Mouse (Mus musculus) cerebellum, adult (tissue): Measurements from ENCODE around the gene Supt3.

Source experiments
- ATAC-seq: cut with Nextera tagmentation; 2 replicates; pipeline ENCODE4 v1.9.2; 2017; ENCODE audit warnings: mild to moderate bottlenecking, moderate library complexity, mixed read lengths; ENCODE audit not compliant: insufficient number of reproducible peaks, low FRiP score, low TSS enrichment

Supt3 gene

DNA sequence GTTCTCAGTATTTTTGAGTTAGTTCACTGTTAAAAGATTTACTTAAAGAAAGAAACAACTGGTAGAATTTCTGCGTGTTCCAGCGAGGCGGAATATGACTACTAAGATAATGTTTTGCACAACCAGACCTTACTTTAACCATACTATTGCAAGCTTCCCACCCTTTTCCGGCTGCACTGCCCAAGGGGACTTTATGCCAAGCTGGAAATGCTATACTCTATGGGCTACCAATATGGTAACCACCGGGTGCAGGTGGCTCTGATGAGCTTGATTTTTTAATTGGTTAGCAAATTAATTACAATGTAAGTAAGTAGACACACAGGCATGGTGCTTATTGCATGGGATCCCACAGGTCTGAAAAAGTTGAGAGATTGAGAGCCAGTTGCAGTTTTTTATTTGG is 1.2 kb downstream of the Supt3 start:
- ATAC-seq, result no peak

DNA sequence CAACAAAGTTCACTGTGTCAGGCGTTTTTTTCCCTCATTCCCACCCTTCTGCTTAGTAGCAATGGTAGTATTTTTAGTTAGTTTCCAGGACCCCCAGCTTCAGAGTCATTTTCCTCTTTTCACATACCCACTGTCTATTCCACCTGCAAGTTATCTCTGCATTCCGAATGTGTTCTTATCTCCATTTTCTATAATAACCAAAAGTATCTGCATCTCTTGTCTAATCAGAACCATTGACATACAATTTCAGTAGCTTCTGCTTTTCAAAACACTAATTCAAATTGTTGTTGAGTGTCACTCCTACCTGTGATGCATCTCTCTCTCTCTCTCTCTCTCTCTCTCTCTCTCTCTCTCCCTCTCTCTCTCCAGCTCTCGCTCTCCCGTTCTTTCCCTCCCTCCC is 3.4 kb downstream of the Supt3 start:
- ATAC-seq, result no peak

DNA sequence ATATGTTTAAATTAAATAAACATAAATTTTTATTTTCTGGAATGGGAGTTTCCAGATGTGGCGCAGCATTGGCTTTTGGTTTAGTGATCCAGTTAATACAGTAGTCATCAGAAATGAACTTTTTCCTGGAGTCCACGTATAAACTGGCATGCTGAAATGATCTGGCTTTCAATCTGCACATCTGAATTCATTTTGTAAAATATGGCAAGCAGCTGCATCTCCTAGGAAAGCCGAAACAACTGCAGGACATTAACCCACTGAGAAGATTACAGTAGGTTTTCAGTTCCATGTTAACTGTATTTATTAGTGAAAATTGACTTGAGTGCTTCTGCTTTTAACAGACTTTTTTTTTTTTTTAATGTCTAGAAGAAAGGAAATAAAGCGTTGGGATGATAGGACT is 5.4 kb downstream of the Supt3 start:
- no peak for ATAC-seq

DNA sequence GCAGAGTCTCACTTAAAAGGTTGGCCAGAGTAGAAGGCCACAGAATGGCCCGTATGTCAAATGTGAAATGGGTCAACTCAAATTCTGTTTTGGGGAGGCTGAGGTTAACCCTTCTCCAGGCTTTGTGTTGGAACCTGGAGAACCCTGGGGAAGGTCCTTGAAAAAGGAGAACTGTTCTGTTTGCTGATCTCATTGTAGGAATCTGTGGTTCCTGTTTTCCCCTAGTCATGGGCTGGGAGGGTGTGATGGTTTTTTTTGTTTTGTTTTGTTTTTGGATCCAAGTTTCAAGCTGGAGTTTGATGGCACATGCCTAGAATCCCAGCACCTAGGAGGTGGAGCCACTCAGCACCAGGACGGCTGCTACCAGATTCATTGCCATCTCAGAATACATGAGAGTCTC is 6.2 kb downstream of the Supt3 start:
- ATAC-seq, result no peak

DNA sequence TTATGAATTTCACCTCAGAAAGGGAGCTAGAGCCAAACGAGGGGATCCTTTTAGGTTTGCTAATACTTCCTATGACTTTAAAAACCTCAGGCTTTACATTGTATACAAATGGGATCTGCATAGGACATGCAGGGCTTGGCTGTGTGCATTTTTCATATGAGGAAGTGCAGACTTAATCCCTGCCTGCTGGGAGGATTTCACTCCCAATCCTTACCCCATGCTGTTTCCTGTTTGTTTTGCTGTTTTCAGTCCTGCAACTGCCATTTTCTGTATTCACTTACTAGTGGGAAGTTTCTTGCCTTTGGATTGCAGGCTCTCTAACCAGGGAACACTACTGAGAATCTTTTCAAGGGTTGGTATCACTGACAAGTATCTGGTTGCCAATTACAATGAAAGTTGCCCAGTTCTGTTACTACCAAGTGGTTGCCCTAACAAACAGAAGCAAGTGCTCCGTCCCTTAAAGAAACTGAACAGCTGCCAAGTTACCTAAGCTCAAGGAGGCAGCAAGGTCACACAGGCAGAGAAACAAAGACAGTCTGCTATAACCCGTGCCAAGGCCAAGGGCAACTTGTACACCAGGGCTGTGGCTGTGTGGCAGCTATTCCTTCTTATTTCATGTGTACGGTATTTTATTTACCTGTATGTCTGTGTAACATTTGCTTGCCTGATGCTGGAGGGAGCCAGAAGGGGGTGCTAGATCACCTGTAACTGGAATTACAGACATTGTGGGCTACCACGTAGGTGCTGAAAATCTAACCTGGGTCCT is 12.2 kb downstream of the Supt3 start:
- no peak for ATAC-seq

DNA sequence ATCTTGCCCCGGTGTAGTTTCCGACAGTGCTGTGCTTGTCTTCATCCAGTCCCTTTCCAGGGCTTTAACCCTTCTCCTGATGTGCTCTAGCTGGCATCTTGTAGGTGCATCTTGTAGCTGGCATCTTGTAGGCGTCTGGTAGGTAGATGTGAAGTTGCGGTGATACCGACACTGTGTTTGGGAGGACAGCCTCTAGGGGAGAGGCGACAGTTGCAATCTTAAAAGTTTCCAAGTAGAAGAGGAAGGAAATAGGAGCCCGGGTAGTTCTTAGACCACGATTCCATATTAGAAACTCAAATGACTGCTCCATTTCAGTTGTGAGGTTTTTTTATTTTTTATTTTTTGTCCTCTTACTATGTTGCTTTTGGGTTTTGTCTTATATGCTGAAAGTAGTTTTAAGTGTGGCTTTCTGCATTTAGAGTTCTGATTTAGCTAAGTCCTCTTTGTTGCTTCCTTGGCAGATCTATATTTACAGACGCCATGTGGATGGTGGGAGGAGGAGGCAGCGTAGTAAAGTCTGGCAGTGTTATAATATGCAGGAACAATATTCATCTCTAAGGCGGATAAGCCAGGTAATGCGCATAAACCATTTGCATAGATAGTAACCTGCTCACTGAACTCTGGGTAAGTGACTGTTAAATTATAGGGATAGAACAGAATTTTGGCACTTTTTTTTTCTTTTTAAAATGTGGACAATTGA is 15.4 kb downstream of the Supt3 start:
- ATAC-seq, result no peak

DNA sequence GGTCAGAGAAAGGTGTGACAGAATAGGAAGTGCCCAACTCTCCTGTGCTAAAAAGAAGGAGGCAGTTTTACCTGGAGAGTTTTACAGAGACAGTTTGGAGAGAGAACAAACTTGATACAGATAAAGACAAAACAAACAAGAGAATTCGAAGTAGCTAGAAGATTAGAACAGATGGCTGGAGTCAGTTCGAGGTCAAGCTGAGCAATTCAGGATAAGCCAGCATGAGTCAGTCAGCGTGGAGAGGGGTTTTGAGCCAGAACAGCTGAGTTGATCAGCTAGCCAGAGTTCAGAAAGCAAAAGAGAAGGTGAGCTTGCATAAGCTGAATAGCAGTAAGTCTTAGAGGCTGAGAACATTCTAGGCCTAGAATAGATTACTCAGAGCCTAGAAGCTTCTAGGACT is 20.4 kb downstream of the Supt3 start:
- no peak for ATAC-seq

DNA sequence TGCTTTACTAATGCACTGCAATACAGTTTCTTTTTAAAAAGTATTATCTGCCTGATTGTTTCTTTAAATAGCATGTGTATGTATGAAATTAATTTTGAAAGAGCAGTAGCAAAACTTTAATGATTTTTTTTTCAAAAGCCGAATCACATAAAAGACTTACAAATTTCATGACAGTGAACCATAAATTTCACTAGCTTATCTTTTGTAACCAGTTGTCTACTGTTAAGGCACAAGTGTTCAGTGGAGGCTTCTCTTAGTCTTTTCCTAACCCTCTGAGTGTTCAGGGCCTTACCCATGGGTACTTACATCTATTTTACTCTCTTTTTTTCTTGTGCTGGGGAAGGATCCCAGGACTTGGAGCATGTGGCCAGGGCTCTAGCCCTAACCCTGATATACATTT is 30.1 kb downstream of the Supt3 start:
- no peak for ATAC-seq

DNA sequence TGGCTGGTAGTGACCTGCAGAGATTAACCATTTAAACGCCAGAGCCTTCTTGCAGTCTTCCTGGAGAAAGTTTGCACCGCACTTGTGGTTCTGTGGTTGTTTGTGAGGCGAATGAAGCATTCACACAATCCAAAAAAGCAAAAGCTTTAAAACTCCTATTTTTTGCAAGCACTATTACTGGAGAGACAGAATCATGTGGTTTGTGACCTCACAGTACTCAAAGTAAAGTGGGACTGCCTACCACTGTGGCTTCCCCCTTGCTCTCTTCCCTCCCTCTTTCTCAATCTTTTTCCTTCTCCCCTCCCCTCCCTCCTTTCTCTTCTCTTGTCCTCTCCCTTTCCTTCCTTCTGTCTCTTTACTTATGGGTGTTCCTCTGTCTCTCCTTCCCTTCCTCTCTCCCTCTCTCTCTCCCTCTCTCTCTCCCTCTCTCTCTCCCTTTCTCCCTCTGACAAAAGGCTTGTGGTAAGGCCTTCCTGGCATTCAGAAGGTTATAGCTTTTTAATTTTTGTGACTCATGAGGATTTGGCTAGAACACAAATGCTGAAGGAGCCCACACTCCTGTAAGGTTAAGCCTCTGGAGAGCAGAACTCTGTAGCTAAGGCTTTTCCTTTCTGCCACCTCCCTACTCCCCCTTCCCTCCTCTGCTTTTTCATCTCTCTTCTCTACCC is 37.7 kb downstream of the Supt3 start, which contains the start of gene Runx2:
Gene Runx2 (minus strand): TSS at position 290 of the 668 bp plus-strand sequence.
- no peak for ATAC-seq

DNA sequence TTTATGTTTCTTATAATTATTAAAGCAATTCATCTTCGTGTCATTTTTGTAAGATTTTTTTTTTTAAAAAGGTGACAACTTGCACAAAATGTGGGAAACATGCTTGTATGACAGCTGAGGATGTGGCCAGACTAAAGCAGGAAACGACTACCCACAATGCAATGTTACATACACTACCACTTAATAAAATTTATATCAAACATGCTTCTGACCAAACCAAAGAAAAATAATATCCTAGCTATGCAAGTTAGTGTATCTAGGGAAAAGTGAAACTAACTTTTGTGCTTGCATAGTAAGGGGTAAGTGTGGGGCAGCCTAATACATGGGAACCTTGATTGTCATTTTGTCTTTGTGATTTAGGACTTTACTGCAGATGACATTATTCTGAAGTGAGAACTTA is 41.9 kb downstream of the Supt3 start:
- no peak for ATAC-seq

DNA sequence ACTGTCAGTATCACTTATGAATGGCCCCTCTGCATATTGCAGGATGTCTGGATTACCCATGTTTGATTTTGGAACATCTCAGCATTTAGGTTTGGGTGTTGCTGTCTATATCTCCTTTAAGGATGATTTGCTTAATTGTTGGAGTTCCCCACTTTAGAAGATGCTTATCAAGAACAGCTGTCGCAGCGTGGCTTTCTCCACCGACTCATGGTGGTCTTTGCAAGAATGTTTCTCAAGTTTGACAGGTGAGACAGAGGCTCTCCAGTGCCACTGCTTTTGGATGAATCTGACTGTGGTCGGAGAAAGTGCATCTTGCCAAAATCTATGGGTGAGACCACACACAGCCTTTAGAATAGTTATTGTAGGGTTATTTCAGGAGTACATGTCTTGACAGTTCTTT is 42.9 kb downstream of the Supt3 start:
- ATAC-seq, result no peak

DNA sequence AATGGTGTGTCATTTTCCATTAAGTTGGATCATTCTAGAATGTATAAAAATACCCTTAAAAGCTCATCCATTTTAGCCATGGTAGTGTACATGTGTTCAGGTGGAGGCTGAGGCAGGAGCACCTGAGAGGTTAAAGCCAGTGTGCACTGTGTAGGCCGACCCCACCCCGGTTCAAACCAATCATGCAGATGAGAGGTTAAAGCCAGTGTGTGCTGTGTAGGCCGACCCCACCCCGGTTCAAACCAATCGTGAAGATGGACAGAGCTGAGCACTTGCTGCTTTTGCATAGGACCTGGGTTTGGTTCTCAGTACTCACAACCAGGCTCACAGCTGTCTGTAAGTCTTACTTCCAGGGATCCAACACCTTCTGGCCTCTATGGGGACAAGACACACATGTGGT is 45.0 kb downstream of the Supt3 start:
- ATAC-seq, result no peak

DNA sequence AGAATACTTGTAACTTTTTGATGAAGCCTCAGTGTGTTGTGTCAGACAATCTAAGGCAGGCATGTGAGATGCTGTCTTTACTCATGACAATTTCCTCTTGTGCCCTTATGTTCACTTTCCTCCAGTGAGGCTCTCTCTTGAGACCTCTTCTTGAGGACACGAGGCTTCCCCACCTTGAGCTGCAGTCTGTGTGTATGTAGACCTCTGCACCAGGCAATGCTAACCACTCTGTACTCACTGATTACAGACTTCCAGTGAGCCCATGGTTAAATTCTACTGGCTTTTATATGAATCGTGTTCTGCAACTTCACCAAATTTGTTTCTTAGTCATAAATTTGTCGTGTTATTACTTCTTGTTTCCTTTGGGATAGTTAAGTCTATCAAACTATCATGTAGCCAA is 50.2 kb downstream of the Supt3 start:
- no peak for ATAC-seq

DNA sequence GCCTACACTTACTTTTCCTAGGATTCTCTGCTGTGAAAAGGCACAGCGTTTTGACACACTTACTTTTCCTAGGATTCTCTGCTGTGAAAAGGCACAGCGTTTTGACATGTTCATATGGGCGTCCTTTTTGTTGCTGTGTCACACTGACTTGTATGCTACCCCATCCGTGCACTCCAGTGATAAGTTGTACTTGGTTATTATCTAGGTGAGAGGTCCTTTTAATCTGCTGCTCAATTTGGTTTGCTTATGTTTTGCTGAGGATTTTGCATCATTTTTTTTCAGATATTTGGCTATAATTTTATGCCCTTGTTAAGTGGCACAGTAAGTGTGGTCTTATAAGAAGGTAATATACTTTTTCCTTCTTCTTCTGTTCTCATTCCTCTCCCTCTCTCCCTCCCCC is 51.0 kb downstream of the Supt3 start:
- ATAC-seq, result no peak

DNA sequence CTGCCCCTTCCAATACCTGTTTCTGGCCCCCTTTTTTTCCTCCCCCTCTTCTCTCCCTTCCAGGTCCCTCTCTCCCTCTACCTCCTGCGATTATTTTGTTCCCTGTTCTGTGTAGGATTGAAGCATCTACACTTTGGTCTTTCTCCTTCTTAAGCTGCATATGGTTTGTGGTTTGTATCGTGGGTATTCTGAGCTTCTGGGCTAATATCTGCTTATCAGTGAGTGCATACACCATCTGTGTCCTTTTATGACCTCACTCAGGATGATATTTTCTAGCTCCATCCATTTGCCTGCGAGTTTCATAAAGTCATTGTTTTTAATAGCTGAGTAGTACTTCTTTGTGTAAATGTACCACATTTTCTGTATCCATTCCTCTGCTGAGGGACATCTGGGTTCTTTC is 52.6 kb downstream of the Supt3 start:
- ATAC-seq, result no peak

DNA sequence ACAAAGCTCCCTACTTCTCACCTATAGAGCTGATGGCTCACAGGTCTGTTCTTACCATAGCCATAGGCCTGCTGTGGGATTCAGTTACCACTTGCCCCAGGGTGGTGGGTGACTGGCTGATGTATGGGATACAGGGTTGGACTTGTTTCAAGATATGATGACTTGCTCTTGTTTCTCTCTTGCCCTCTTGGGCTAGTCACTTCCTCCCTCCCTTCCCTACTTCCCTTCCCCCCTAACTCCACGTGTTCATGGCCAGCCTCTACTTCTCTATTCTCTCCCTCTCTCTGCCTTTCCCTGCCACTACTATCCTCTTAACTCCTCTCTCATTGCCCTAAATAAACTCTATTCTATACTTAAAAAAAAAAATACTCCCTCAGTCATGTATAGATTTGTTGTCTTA is 54.2 kb downstream of the Supt3 start:
- ATAC-seq, result no peak

DNA sequence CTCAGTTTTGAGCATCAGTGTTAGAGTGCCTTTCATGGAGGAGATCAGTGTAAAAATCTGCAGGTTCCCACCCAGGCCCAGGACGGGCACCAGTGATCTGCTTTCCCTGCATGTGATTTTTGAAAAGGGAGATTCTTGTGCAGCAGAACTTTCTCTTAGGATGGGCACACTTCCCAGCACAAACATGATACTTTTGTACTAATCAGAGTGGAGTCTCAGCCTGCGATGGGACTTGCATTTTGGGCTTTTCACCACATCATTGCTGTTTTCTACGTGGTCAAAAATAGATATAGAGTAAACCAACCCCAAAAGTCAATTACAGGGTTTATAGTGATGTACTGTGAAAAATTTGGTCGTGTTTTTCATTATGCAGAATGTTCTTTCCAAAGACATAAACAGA is 65.2 kb downstream of the Supt3 start:
- ATAC-seq, result no peak

DNA sequence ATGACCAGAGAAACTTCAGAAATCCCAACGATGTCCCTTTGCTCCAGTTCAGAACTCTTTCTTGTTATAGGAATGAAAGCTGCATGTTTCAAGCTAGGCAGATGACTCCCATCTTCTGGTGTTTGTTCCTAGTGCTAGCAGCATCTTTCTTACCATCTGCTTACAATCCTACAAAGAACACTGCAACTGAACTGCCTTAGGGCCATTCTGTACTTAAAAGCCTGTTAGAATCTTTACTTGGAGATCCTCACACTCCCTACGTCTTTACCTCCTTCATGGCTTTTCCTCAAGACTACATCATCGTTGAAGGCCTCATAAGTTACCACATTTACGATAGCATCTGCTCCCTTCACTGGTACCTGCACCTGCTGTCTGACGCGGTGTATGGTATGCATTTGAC is 86.2 kb downstream of the Supt3 start:
- ATAC-seq, result no peak

DNA sequence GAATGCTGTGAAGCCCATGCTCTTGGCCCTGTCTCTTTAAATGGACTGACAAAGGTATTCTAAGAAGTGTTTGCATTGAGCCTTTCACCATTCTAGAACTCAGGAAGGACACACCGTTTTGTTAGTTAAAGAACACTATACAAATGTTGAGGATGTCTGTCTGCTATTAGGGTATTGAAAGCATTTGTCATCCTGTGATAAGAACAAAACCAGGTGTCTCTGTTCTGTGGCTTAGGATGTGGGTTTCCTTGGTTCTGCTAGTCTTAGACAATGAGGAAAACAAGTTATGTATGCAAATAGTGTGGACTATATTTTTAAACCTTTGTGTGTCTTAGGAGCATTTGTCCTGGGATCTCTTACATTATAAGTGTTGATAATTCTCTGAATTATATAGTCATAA is 116.6 kb downstream of the Supt3 start:
- ATAC-seq, result no peak

DNA sequence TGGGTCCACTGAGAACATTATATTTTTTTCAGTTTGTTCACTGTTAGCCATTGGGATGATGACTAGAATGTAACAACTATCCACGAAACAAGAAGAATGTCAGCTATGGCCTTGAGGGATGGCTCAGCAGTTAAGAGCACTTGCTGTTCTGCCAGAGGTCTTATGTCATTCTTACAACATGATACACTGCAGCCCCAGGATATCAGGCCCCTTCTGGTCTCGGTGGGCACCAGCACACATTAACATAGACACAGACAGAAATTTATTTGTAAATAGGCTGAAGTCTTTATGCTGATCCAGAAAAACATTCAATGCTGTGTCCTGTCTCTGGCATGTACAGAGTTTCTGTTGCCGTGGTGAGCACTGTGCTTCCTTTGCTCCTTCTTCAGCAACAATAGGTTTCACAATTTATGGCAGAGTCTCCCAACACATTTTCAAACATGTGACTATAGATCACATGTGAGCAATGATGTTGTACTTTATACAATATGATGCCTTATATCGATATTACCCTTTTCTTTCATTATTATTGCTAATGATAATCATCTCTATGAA is 166.7 kb downstream of the Supt3 start:
- ATAC-seq, result no peak

DNA sequence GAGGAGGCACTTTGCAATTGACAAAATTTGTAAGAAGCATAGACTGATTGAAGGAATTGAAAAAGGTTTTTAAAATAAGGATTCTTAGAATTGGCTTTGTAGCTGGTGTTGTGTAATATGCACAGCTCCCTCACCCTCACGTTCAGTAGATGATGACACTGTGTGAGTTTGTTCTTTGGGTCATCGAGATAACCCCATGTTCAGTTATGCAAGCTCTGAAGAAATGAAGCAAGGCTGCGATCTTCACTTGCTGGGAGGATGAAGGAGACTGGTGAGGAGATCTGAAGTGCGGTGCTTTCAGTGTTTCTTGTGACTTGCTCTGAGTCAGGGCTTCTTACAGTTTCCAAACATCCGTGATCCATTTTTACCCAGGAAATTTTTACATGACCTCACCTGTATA is 168.4 kb downstream of the Supt3 start:
- no peak for ATAC-seq
